Mouse (Mus musculus): ENCODE data around the gene Pstk.

- TF ChIP-seq CTCF (IDR thresholded peaks at IDR 0.05; ENCODE audit: low read depth) (no peak), EP300 (optimal IDR thresholded peaks at IDR 0.05) (peak; percentile 97)
Observed at GRCm38 (mm10) chr7:131410416-131411058, 39.6 kb downstream of the Pstk start, which contains the start of the genes Ikzf5 and Acadsb.
